Mouse (Mus musculus): ENCODE data around the gene Pttg1ip. TPM values are rescaled to one million over a fixed set of nuclear protein-coding genes. Genes with fewer than 3 reads are reported as not detected.

Pttg1ip gene
- polyA plus RNA-seq, 1 experiment from 2014 or later: 68.6 TPM

- H3K4me3 ChIP-seq: no peak overlapping the region
- H3K9ac ChIP-seq: no peak overlapping the region
- no peak for ATAC-seq (replicated peaks)
- H3K27ac ChIP-seq: no peak overlapping the region
- peaks cover under 1% of the 10 kb centered on the region; the same call in 1 of the 2 replicates for H3K4me1 ChIP-seq
- no peaks in the 10 kb centered on the region for H3K27me3 ChIP-seq (replicated peaks)
- H3K4me2 ChIP-seq: no peak overlapping the region
- WGBS: 93% methylated on average over 2 of the region's 2 CpGs
- no peaks in the 10 kb centered on the region for H3K9me3 ChIP-seq
- peaks cover 50% of the 10 kb centered on the region for H3K36me3 ChIP-seq (replicated peaks)
Observed at GRCm38 (mm10) chr10:77596060-77596459, 14.5 kb downstream of the Pttg1ip start.

GRCm38 (mm10) chr10:77603021-77603420, 21.5 kb downstream of the Pttg1ip start:
- Histone ChIP-seq H3K27me3 (replicated peaks) (no peaks in the 10 kb centered on the region), H3K4me2 (no peak overlapping the region), H3K4me1 (peaks cover 13% of the 10 kb centered on the region), H3K27ac (no peak overlapping the region), H3K4me3 (no peak overlapping the region), H3K9me3 (no peaks in the 10 kb centered on the region), H3K36me3 (replicated peaks) (peaks cover 13% of the 10 kb centered on the region; the same call in 1 of the 2 replicates), H3K9ac (no peak overlapping the region)
- no peak for ATAC-seq (replicated peaks)
- 59% methylated on average over 4 of the region's 4 CpGs for WGBS

- 95% methylated on average over 6 of the region's 6 CpGs for WGBS
Observed at GRCm38 (mm10) chr10:77604111-77604510, 22.6 kb downstream of the Pttg1ip start.

GRCm38 (mm10) chr10:77604958-77605357, 23.4 kb downstream of the Pttg1ip start:
- ATAC-seq (replicated peaks): no peak
- Histone ChIP-seq H3K4me1 (peaks cover 24% of the 10 kb centered on the region), H3K9ac (no peak overlapping the region), H3K4me2 (no peak overlapping the region), H3K4me3 (no peak overlapping the region), H3K36me3 (replicated peaks) (no peaks in the 10 kb centered on the region), H3K27ac (peak overlapping the region; percentile 88; the same call in 1 of the 2 replicates), H3K9me3 (no peaks in the 10 kb centered on the region), H3K27me3 (replicated peaks) (no peaks in the 10 kb centered on the region)
- 88% methylated on average over 5 of the region's 5 CpGs for WGBS

More at GRCm38 (mm10) chr10:77604111-77604510, 22.6 kb downstream of the Pttg1ip start:
- no peak overlapping the region for H3K4me3 ChIP-seq
- H3K9me3 ChIP-seq: no peaks in the 10 kb centered on the region
- no peak overlapping the region for H3K27ac ChIP-seq
- peaks cover 4% of the 10 kb centered on the region; the same call in 1 of the 2 replicates for H3K36me3 ChIP-seq (replicated peaks)
- H3K4me2 ChIP-seq: no peak overlapping the region
- no peaks in the 10 kb centered on the region for H3K27me3 ChIP-seq (replicated peaks)
- no peak for ATAC-seq (replicated peaks)
- H3K9ac ChIP-seq: no peak overlapping the region
- H3K4me1 ChIP-seq: peaks cover 20% of the 10 kb centered on the region

GRCm38 (mm10) chr10:77605368-77605767, 23.8 kb downstream of the Pttg1ip start:
- Histone ChIP-seq H3K27me3 (replicated peaks) (no peaks in the 10 kb centered on the region), H3K4me2 (peak overlapping the region; percentile 76), H3K9me3 (no peaks in the 10 kb centered on the region), H3K4me1 (peaks cover 24% of the 10 kb centered on the region), H3K9ac (0 out of 2 replicates have a peak overlapping the region, but pooled peaks have one; percentile 22), H3K4me3 (peak overlapping the region; percentile 53), H3K36me3 (replicated peaks) (no peaks in the 10 kb centered on the region), H3K27ac (peak overlapping the region; percentile 88)
- WGBS: 20% methylated on average over 1 of the region's 1 CpGs
- peak; percentile 19; the same call in 1 of the 2 replicates for ATAC-seq (replicated peaks)

- peak within 1 kb of the TSS; percentile 88 for H3K27ac ChIP-seq
- peak; percentile 86 for ATAC-seq (replicated peaks)
- peak within 1 kb of the TSS; percentile 53 for H3K4me3 ChIP-seq
Observed at GRCm38 (mm10) chr10:77605908-77606826, 24.6 kb downstream of the Pttg1ip start, which contains the start of the genes Sumo3 and Gm49325. Sumo3 (plus strand) TSS chr10:77606097. Gm49325 (plus strand) TSS chr10:77606197.

GRCm38 (mm10) chr10:77606855-77607254, 25.3 kb downstream of the Pttg1ip start:
- peak overlapping the region; percentile 53 for H3K4me3 ChIP-seq
- H3K4me2 ChIP-seq: peak overlapping the region; percentile 76
- peak; percentile 34 for ATAC-seq (replicated peaks)
- peaks cover 5% of the 10 kb centered on the region; the same call in 1 of the 2 replicates for H3K36me3 ChIP-seq (replicated peaks)
- H3K9ac ChIP-seq: peak overlapping the region; percentile 62
- 42% methylated on average over 7 of the region's 7 CpGs for WGBS
- no peaks in the 10 kb centered on the region for H3K9me3 ChIP-seq
- H3K27ac ChIP-seq: peak overlapping the region; percentile 88
- H3K27me3 ChIP-seq (replicated peaks): no peaks in the 10 kb centered on the region
- peaks cover 24% of the 10 kb centered on the region for H3K4me1 ChIP-seq

More at GRCm38 (mm10) chr10:77605908-77606826, 24.6 kb downstream of the Pttg1ip start, which contains the start of the genes Sumo3 and Gm49325:
- Histone ChIP-seq H3K36me3 (replicated peaks) (peaks cover 5% of the 10 kb centered on the region; the same call in 1 of the 2 replicates), H3K9me3 (no peaks in the 10 kb centered on the region), H3K4me2 (peak within 1 kb of the TSS; percentile 76), H3K27me3 (replicated peaks) (no peaks in the 10 kb centered on the region), H3K4me1 (peaks cover 24% of the 10 kb centered on the region), H3K9ac (peak within 1 kb of the TSS; percentile 62)
- 1% methylated on average over 112 of the region's 119 CpGs for WGBS

- peak overlapping the region; percentile 76 for H3K4me2 ChIP-seq
- H3K36me3 ChIP-seq (replicated peaks): peaks cover 5% of the 10 kb centered on the region; the same call in 1 of the 2 replicates
- peak overlapping the region; percentile 62; the same call in 1 of the 2 replicates for H3K9ac ChIP-seq
- no peaks in the 10 kb centered on the region for H3K27me3 ChIP-seq (replicated peaks)
- ATAC-seq (replicated peaks): no peak
- no peak overlapping the region for H3K27ac ChIP-seq
- 70% methylated on average over 5 of the region's 5 CpGs for WGBS
- H3K4me1 ChIP-seq: peaks cover 24% of the 10 kb centered on the region
- peak overlapping the region; percentile 53 for H3K4me3 ChIP-seq
- H3K9me3 ChIP-seq: no peaks in the 10 kb centered on the region
Observed at GRCm38 (mm10) chr10:77607441-77607840, 25.9 kb downstream of the Pttg1ip start.

- no peaks in the 10 kb centered on the region for H3K9me3 ChIP-seq
- H3K9ac ChIP-seq: no peak overlapping the region
- no peak for ATAC-seq (replicated peaks)
- H3K27me3 ChIP-seq (replicated peaks): no peaks in the 10 kb centered on the region
- no peak overlapping the region for H3K27ac ChIP-seq
- H3K4me1 ChIP-seq: peaks cover 24% of the 10 kb centered on the region
- H3K36me3 ChIP-seq (replicated peaks): peaks cover 5% of the 10 kb centered on the region; the same call in 1 of the 2 replicates
- no peak overlapping the region for H3K4me2 ChIP-seq
- no peak overlapping the region for H3K4me3 ChIP-seq
- 79% methylated on average over 8 of the region's 8 CpGs for WGBS
Observed at GRCm38 (mm10) chr10:77608589-77608988, 27.1 kb downstream of the Pttg1ip start.

GRCm38 (mm10) chr10:77610221-77610961, 28.9 kb downstream of the Pttg1ip start:
- no peak overlapping the region for H3K9ac ChIP-seq

GRCm38 (mm10) chr10:77613409-77613808, 31.9 kb downstream of the Pttg1ip start:
- Histone ChIP-seq H3K27ac (no peak overlapping the region), H3K4me2 (no peak overlapping the region), H3K27me3 (replicated peaks) (no peaks in the 10 kb centered on the region), H3K36me3 (replicated peaks) (peaks cover 42% of the 10 kb centered on the region), H3K4me1 (0 out of 2 replicates have a peak, but pooled peaks cover 8% of the 10 kb centered on the region), H3K9ac (no peak overlapping the region), H3K4me3 (no peak overlapping the region), H3K9me3 (no peaks in the 10 kb centered on the region)
- no peak for ATAC-seq (replicated peaks)
- WGBS: 95% methylated on average over 3 of the region's 3 CpGs

More at GRCm38 (mm10) chr10:77610221-77610961, 28.9 kb downstream of the Pttg1ip start:
- no peak for ATAC-seq (replicated peaks)
- Histone ChIP-seq H3K9me3 (no peaks in the 10 kb centered on the region), H3K4me2 (no peak overlapping the region), H3K4me3 (no peak overlapping the region), H3K4me1 (peaks cover 24% of the 10 kb centered on the region), H3K27me3 (replicated peaks) (no peaks in the 10 kb centered on the region), H3K27ac (no peak overlapping the region), H3K36me3 (replicated peaks) (peaks cover 16% of the 10 kb centered on the region; the same call in 1 of the 2 replicates)
- 92% methylated on average over 8 of the region's 8 CpGs for WGBS
